Mouse (Mus musculus): ENCODE data around the gene Cdan1.

- peak; percentile 74; the same call in 1 of the 2 replicates for TF ChIP-seq MAZ (IDR thresholded peaks at IDR 0.05; ENCODE audit: low read depth, low read length)
- no peak for TF ChIP-seq POLR2A (IDR thresholded peaks at IDR 0.05; ENCODE audit: low read depth, low read length)
- TF ChIP-seq MAX (IDR thresholded peaks at IDR 0.05; ENCODE audit: low read length): no peak
- no peak for TF ChIP-seq CTCF (conservative IDR thresholded peaks at IDR 0.05 in 1 of 2, IDR thresholded peaks at IDR 0.05 in 1 of 2; ENCODE audit: low read depth in 2 of 2, low read length in 2 of 2)
- no peak for TF ChIP-seq EP300 (IDR thresholded peaks at IDR 0.05; ENCODE audit: low read length)
- TF ChIP-seq USF1 (IDR thresholded peaks at IDR 0.05; ENCODE audit: low read depth, low read length): no peak
Observed at GRCm38 (mm10) chr2:120850424-120851082, 625 bp upstream of the Cdan1 start, which contains the start of gene Ttbk2.
